Mouse (Mus musculus) erythroblast, embryonic 14.5 days (primary cell): Measurements from ENCODE around the gene Mtus2.

Experiments used
- GATA1 ChIP-seq: IDR thresholded peaks from 2 replicates; pipeline ENCODE4 v1.6.1; 2012; ENCODE audit warnings: low read length, inconsistent platforms, mixed read lengths
- TAL1 ChIP-seq: IDR thresholded peaks from 3 replicates; pipeline ENCODE4 v1.6.1; 2012; ENCODE audit warnings: low read length, inconsistent platforms, mixed read lengths

DNA sequence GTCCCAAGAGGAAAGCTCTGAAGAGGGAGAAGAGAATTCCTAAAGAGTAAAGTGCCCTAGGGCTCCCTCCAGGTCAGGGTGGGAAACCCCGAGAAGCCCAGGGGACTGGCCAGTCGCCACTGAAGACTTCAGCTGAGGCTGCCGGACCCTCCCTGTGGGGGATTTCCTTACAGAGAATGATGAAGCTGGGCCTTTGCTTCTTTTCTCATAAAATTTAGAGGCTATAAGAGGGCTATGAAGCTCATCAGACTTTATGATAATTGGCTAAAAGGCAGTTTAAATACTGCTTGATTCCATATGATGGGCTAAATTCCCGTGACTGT, 224.1 kb downstream of the Mtus2 start:
- TF ChIP-seq GATA1, result no peak
- no peak for TF ChIP-seq TAL1
